Mouse (Mus musculus) MEL-GATA-1-ER (cell line): ENCODE data around the gene Pex10.
A peak's percentile ranks its signal among the peaks of the same experiment; 100 is the strongest.

Experiments used
- DNase-seq: peaks from one replicate; pipeline ENCODE4 v3.0.0-alpha.2; 2012; ENCODE audit warnings: low read depth; ENCODE audit errors: extremely low read depth

Pex10 gene

GRCm38 (mm10) chr4:155066834-155067522, at the start of gene Pex10:
Gene Pex10, plus strand, starts transcription at chr4:155067016.
- peak; percentile 75 for DNase-seq

- DNase-seq = no peak
These were observed 49.5 kb upstream of the Pex10 start for GRCm38 (mm10) chr4:155017253-155017878.

- no peak for DNase-seq
These were observed 48.8 kb upstream of the Pex10 start for GRCm38 (mm10) chr4:155018066-155018465.

- DNase-seq = no peak
These were observed 48.0 kb upstream of the Pex10 start for GRCm38 (mm10) chr4:155018601-155019335.

GRCm38 (mm10) chr4:155019336-155019847, 47.4 kb upstream of the Pex10 start:
- no peak for DNase-seq

- DNase-seq = no peak
These were observed 46.7 kb upstream of the Pex10 start for GRCm38 (mm10) chr4:155020141-155020540.

GRCm38 (mm10) chr4:155020813-155021212, 46.0 kb upstream of the Pex10 start:
- DNase-seq = no peak

- no peak for DNase-seq
These were observed 44.5 kb upstream of the Pex10 start for GRCm38 (mm10) chr4:155022228-155022855.

GRCm38 (mm10) chr4:155024170-155025010, 42.4 kb upstream of the Pex10 start:
- no peak for DNase-seq

GRCm38 (mm10) chr4:155033115-155033514, 33.7 kb upstream of the Pex10 start:
- DNase-seq = no peak

- no peak for DNase-seq
These were observed 32.6 kb upstream of the Pex10 start for GRCm38 (mm10) chr4:155034202-155034601.

GRCm38 (mm10) chr4:155034787-155035186, 32.0 kb upstream of the Pex10 start:
- DNase-seq = no peak

GRCm38 (mm10) chr4:155040197-155040596, 26.6 kb upstream of the Pex10 start:
- DNase-seq = no peak

- DNase-seq = no peak
These were observed 26.1 kb upstream of the Pex10 start for GRCm38 (mm10) chr4:155040696-155041095.

- no peak for DNase-seq
These were observed 24.1 kb upstream of the Pex10 start for GRCm38 (mm10) chr4:155042606-155043288.

- no peak for DNase-seq
These were observed 23.6 kb upstream of the Pex10 start for GRCm38 (mm10) chr4:155043289-155043625.

- no peak for DNase-seq
These were observed 20.2 kb upstream of the Pex10 start for GRCm38 (mm10) chr4:155046636-155047035.

GRCm38 (mm10) chr4:155050116-155050515, 16.7 kb upstream of the Pex10 start:
- no peak for DNase-seq

- DNase-seq = no peak
These were observed 10.1 kb upstream of the Pex10 start, which contains the start of gene Plch2 for GRCm38 (mm10) chr4:155056724-155057123. Gene Plch2, minus strand, starts transcription at chr4:155056784.

GRCm38 (mm10) chr4:155058325-155058724, 8.5 kb upstream of the Pex10 start:
- no peak for DNase-seq
